Mouse (Mus musculus): Measurements from ENCODE around the gene Sgtb.

The Sgtb gene

GRCm38 (mm10) chr13:104109288-104109815 lies at the start of gene Sgtb, which contains the start of gene Nln:
Gene Sgtb (plus strand): TSS chr13:104109741.
Gene Nln (minus strand): TSS chr13:104109614.
- peak; percentile 76 for DNase-seq

- no peak for DNase-seq
Observed at GRCm38 (mm10) chr13:104060231-104060630, 49.3 kb upstream of the Sgtb start.

GRCm38 (mm10) chr13:104061975-104062750 lies 47.4 kb upstream of the Sgtb start:
- DNase-seq: no peak

- DNase-seq: no peak
Observed at GRCm38 (mm10) chr13:104063061-104063460, 46.5 kb upstream of the Sgtb start.

- DNase-seq: no peak
Observed at GRCm38 (mm10) chr13:104065649-104066347, 43.7 kb upstream of the Sgtb start.

- DNase-seq: no peak
Observed at GRCm38 (mm10) chr13:104069216-104069615, 40.3 kb upstream of the Sgtb start.

GRCm38 (mm10) chr13:104070703-104071102 lies 38.8 kb upstream of the Sgtb start:
- no peak for DNase-seq

- no peak for DNase-seq
Observed at GRCm38 (mm10) chr13:104072351-104072750, 37.2 kb upstream of the Sgtb start.

GRCm38 (mm10) chr13:104074230-104074629 lies 35.3 kb upstream of the Sgtb start:
- DNase-seq: no peak

GRCm38 (mm10) chr13:104074731-104075130 lies 34.8 kb upstream of the Sgtb start:
- peak; percentile 9 for DNase-seq

GRCm38 (mm10) chr13:104076993-104077392 lies 32.5 kb upstream of the Sgtb start:
- no peak for DNase-seq

- no peak for DNase-seq
Observed at GRCm38 (mm10) chr13:104082504-104082903, 27.0 kb upstream of the Sgtb start.

- no peak for DNase-seq
Observed at GRCm38 (mm10) chr13:104084600-104084999, 24.9 kb upstream of the Sgtb start.

GRCm38 (mm10) chr13:104089387-104089786 lies 20.2 kb upstream of the Sgtb start:
- DNase-seq: peak; percentile 62

GRCm38 (mm10) chr13:104091734-104092133 lies 17.8 kb upstream of the Sgtb start:
- DNase-seq: no peak

- no peak for DNase-seq
Observed at GRCm38 (mm10) chr13:104094531-104095385, 14.8 kb upstream of the Sgtb start.

- DNase-seq: no peak
Observed at GRCm38 (mm10) chr13:104095955-104096354, 13.6 kb upstream of the Sgtb start.

GRCm38 (mm10) chr13:104097190-104097589 lies 12.4 kb upstream of the Sgtb start:
- DNase-seq: no peak

GRCm38 (mm10) chr13:104100416-104100815 lies 9.1 kb upstream of the Sgtb start:
- no peak for DNase-seq

GRCm38 (mm10) chr13:104101606-104102235 lies 7.8 kb upstream of the Sgtb start:
- no peak for DNase-seq

- DNase-seq: no peak
Observed at GRCm38 (mm10) chr13:104108651-104109287, 772 bp upstream of the Sgtb start.

Measured in thymus, postnatal 25 days (tissue).